Mouse (Mus musculus) C2C12 (cell line): ENCODE measurements around the gene Galnt17.

ENCODE experiments used
- CEBPB ChIP-seq: IDR thresholded peaks from one replicate; pipeline ENCODE4 v1.6.1; 2011; ENCODE audit warnings: low read depth, mild to moderate bottlenecking, control low read depth, moderate library complexity
- CTCF ChIP-seq: IDR thresholded peaks from one replicate; pipeline ENCODE4 v1.5.1; 2011; ENCODE audit not compliant: control insufficient read depth, insufficient read depth, insufficient read length
- MAX ChIP-seq: IDR thresholded peaks from one replicate; pipeline ENCODE4 v1.6.1; 2011; ENCODE audit warnings: mild to moderate bottlenecking, control low read depth
- MYOG ChIP-seq: IDR thresholded peaks from one replicate; pipeline ENCODE4 v1.6.1; 2011; ENCODE audit not compliant: control insufficient read depth, insufficient read length; ENCODE audit errors: extremely low read depth
- USF1 ChIP-seq: IDR thresholded peaks from one replicate; pipeline ENCODE4 v1.6.1; 2011; ENCODE audit warnings: low read depth, mild to moderate bottlenecking, control low read depth, moderate library complexity

DNA sequence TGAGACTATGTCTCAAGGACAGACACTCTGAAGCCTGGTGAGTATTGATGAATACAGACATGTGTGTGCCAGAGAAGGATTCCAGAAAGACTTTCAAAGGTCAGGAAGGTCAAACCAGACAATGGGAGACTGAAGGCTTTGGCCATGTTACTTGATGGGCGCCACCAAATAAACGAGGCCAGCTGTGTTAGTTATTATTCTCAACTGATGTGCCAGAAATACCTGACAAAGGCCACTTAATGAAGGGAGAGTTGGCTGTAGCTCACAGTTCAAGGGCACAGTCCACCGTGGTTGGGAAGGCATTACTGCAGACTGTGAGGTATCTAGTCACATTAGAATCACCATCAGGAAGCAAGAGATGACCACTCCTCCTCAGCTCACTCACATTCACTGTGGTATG is 96.7 kb downstream of the Galnt17 start:
- TF ChIP-seq CTCF: no peak
- no peak for TF ChIP-seq CEBPB
- no peak for TF ChIP-seq USF1
- TF ChIP-seq MAX: no peak
- no peak for TF ChIP-seq MYOG
